Mouse (Mus musculus) spleen, postnatal 36 days (tissue): Measurements from ENCODE around the gene Gm10487.
"Not testable (repeated sequence)": the region's sequence is repeated elsewhere in the genome, so short reads cannot be mapped to it uniquely, and the experiment has no call there.

ENCODE experiments used
- DNase-seq, 2 experiments: peaks; one replicate each; pipeline ENCODE4 v3.0.0; 2022; ENCODE audit warnings: low spot score in 2 of 2, mixed read lengths in 1 of 2

Gm10487 gene

GRCm38 (mm10) chrX:30843369-30843768, at the start of gene Gm10487:
TSS of gene Gm10487 (minus strand) at chrX:30843469.
- DNase-seq: not testable (repeated sequence)
